Mouse (Mus musculus): ENCODE measurements around the gene Apof. TPM values are rescaled to one million over a fixed set of nuclear protein-coding genes. Genes with fewer than 3 reads are reported as not detected.

Apof gene
- polyA plus RNA-seq, 1 experiment = not detected

DNA sequence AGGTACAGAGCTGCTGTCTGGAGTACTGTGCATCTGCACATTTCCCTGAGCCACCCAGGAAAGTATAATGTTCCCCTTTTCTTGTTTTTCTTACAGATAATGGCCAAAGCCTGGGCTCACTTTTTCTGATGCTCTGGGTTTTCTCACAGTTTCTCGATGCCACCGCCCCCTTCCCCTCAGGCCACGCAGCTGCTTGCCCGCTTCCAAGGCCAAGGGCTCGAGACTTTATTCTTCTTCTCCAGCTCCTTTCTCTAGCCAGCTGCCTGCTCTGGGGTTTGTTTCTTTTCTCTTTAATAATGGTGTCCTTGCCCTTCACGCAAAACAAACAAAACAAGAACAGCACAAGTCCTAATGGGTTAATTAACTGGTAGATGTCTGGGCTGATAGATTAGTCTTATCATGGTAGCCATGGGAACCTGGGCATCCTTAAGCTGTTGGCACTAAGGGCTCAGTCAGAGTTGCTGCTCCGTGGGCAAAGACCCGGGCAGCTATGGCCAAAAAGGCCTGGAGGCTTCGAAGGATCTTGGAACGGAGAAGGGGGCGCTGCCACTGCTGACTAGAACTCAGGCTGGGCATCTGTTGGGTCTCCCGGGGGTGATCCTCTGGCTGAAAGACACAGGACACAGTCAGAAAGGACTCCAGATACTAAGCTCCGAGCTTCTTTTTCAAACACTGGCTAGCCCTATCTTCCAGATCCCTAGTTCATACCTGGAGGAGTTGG, 28.1 kb downstream of the Apof start:
- no peak overlapping the region for H3K27ac ChIP-seq (ENCODE audit: insufficient read depth, low read length)
- H3K4me3 ChIP-seq (ENCODE audit: insufficient read depth, low read length) = no peak overlapping the region
- TF ChIP-seq CTCF (IDR thresholded peaks at IDR 0.05; ENCODE audit: borderline replicate concordance, insufficient read depth, low read length) = no peak
- no peaks in the 10 kb centered on the region for H3K4me1 ChIP-seq (ENCODE audit: control insufficient read depth, insufficient read depth, low read length)

DNA sequence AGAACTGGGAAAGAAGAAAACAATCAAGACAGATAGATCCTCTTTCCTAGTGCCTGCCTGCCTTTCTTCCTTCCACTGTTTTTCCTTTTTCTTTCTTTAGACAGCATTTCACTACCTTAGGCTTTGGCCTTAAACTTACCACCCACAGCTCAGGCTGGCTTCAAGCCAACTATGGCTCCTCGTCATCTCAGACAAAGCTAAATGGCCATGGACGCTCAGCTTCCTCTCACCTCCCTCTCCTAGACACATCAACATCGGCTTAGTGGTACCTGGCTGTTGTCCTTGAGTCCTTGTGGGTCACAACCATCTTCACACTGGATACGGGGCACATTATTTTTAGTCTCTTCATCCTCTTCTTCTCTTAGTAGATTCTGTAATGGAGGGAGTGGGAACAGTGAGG, 28.8 kb downstream of the Apof start:
- Histone ChIP-seq H3K27ac (ENCODE audit: insufficient read depth, low read length) (no peak overlapping the region), H3K4me1 (ENCODE audit: control insufficient read depth, insufficient read depth, low read length) (peaks cover 1% of the 10 kb centered on the region; the same call in 1 of the 2 replicates), H3K4me3 (ENCODE audit: insufficient read depth, low read length) (no peak overlapping the region)
- no peak for TF ChIP-seq CTCF (IDR thresholded peaks at IDR 0.05; ENCODE audit: borderline replicate concordance, insufficient read depth, low read length)

GRCm38 (mm10) chr10:128297622-128298021, 29.2 kb downstream of the Apof start:
- H3K27ac ChIP-seq (ENCODE audit: insufficient read depth, low read length) = no peak overlapping the region

DNA sequence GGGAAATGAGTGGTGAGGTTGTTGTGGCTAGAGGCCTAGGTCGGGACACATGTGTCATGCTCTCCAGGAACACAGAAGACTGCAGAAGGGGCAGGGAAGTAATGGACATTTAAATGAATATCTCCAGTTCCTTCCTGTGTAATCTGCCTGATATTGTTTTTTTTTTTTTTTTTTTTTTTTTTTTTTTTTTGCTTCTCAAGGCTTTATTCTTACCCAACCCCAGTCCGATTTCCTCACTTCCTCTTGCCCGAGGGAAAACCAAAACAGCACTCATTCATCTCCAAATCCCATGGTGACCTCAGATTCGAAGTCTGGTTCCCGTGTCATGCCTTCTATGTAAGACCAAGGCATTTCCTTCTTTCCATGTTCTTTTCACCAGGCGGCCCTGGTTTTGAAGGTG, 29.8 kb downstream of the Apof start:
- Histone ChIP-seq H3K27ac (ENCODE audit: insufficient read depth, low read length) (no peak overlapping the region), H3K4me1 (ENCODE audit: control insufficient read depth, insufficient read depth, low read length) (peaks cover 3% of the 10 kb centered on the region; the same call in 1 of the 2 replicates)
- TF ChIP-seq CTCF (IDR thresholded peaks at IDR 0.05; ENCODE audit: borderline replicate concordance, insufficient read depth, low read length) = no peak
- no peak for TF ChIP-seq POLR2A (IDR thresholded peaks at IDR 0.05; ENCODE audit: low read depth, low read length)

More at GRCm38 (mm10) chr10:128297622-128298021, 29.2 kb downstream of the Apof start:
- TF ChIP-seq POLR2A (IDR thresholded peaks at IDR 0.05; ENCODE audit: low read depth, low read length) = no peak
- no peak for TF ChIP-seq CTCF (IDR thresholded peaks at IDR 0.05; ENCODE audit: borderline replicate concordance, insufficient read depth, low read length)
- Histone ChIP-seq H3K4me3 (ENCODE audit: insufficient read depth, low read length) (no peak overlapping the region), H3K4me1 (ENCODE audit: control insufficient read depth, insufficient read depth, low read length) (peaks cover 3% of the 10 kb centered on the region; the same call in 1 of the 2 replicates)

GRCm38 (mm10) chr10:128298702-128299171, 30.3 kb downstream of the Apof start, which contains the start of gene Il23a:
Gene Il23a (minus strand): TSS chr10:128298752.
- H3K4me3 ChIP-seq (ENCODE audit: insufficient read depth, low read length) = no peak within 1 kb of the TSS
- no peak for TF ChIP-seq POLR2A (IDR thresholded peaks at IDR 0.05; ENCODE audit: low read depth, low read length)
- TF ChIP-seq CTCF (IDR thresholded peaks at IDR 0.05; ENCODE audit: borderline replicate concordance, insufficient read depth, low read length) = no peak
- no peak within 1 kb of the TSS for H3K27ac ChIP-seq (ENCODE audit: insufficient read depth, low read length)
- peaks cover 3% of the 10 kb centered on the region for H3K4me1 ChIP-seq (ENCODE audit: control insufficient read depth, insufficient read depth, low read length)

More for the DNA sequence above, 29.8 kb downstream of the Apof start:
- no peak overlapping the region for H3K4me3 ChIP-seq (ENCODE audit: insufficient read depth, low read length)

DNA sequence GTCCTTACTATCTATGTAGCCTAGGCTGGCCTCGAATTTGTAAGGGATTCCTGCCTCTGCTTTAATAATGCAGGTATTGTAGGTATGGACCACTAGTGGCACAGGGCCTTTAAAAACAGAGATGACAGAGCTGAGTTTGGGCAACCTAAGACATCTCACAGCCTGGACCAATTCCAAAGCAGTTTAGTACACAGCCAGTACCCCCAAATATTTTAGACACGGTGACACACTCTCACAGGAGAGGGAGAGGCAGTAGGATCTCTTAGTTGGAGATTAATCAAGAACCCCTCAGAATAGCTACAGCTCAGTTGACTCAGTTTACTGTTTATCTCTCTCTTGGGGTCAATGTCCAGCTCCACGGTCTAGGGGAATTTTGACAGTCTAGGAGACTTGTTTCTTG, 33.9 kb downstream of the Apof start:
- Histone ChIP-seq H3K27ac (ENCODE audit: insufficient read depth, low read length) (peak overlapping the region; percentile 91), H3K4me1 (ENCODE audit: control insufficient read depth, insufficient read depth, low read length) (peaks cover 6% of the 10 kb centered on the region), H3K4me3 (ENCODE audit: insufficient read depth, low read length) (peak overlapping the region; percentile 71)
- TF ChIP-seq POLR2A (IDR thresholded peaks at IDR 0.05; ENCODE audit: low read depth, low read length) (no peak), CTCF (IDR thresholded peaks at IDR 0.05; ENCODE audit: borderline replicate concordance, insufficient read depth, low read length) (no peak)

- Histone ChIP-seq H3K4me3 (ENCODE audit: insufficient read depth, low read length) (peak overlapping the region; percentile 71), H3K4me1 (ENCODE audit: control insufficient read depth, insufficient read depth, low read length) (peaks cover 6% of the 10 kb centered on the region), H3K27ac (ENCODE audit: insufficient read depth, low read length) (peak overlapping the region; percentile 91)
- TF ChIP-seq CTCF (IDR thresholded peaks at IDR 0.05; ENCODE audit: borderline replicate concordance, insufficient read depth, low read length) = no peak
- TF ChIP-seq POLR2A (IDR thresholded peaks at IDR 0.05; ENCODE audit: low read depth, low read length) = no peak
Measured at GRCm38 (mm10) chr10:128302785-128303125, 34.3 kb downstream of the Apof start.

DNA sequence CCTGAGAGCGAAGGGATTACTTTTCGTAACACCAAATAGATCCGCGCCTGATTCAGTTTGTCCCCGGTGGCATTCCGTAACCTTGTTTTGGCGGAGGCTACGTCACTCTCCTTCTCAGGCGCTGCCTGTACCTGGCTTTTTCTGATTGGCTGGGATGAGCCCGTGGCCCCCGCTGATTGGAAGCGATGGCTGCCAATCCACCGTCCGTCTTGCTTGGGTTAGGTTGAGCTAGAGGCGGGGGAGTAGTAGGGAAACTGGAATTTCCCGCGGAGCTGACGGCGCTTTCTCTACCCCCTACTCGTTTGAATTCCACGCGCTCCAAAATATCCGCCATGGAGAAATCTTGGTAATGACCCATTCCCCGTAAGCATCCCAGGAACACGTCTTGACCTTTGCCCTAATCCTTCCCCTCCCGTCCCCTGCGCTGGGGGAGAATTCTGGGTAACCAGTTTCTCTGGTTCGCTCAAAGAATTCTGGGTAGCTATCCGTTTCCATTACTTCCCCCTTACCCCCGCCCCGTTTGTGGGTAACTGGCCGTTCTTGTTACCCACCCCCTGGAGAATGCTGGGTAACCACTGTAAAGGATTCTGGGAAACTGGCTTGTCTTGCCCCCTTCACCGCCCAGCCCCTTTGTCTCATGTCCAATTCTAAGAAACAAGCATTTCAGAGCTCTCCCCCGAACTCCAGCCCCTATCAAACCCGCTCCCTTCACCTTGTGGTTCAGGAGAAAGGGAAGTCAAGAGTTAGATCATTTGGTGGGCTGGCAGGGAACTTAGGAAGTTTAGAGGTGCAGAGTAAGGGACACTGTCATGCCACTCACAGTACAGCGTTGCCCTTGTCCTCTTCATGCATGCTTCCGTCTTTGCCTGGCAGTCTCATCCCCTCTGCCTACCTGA, 34.9 kb downstream of the Apof start, which contains the start of gene Pan2:
Pan2 (plus strand) TSS at position 210 of the 896 bp plus-strand sequence.
- Histone ChIP-seq H3K4me1 (ENCODE audit: control insufficient read depth, insufficient read depth, low read length) (peaks cover 6% of the 10 kb centered on the region), H3K4me3 (ENCODE audit: insufficient read depth, low read length) (peak within 1 kb of the TSS; percentile 71), H3K27ac (ENCODE audit: insufficient read depth, low read length) (peak within 1 kb of the TSS; percentile 94)
- TF ChIP-seq POLR2A (IDR thresholded peaks at IDR 0.05; ENCODE audit: low read depth, low read length) (peak; percentile 63), CTCF (IDR thresholded peaks at IDR 0.05; ENCODE audit: borderline replicate concordance, insufficient read depth, low read length) (no peak)

DNA sequence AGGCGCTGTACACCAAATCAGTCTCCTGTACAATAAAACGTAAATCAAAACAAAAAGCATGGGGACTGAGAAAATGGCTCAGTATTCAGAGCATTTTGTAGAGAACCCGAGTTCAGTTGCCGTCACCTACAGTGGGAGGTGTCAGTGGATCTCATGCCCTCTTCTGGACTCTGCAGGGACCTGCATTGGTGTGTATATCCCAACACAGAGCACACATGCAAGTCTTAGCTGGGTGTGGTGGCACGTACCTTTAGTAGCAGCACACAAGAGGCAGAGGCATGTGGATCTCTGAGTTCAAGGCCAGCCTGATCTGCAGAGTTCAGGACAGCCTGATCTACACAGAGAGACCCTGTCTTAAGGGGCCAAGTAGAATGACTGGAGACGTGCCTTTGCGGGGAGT, 41.2 kb downstream of the Apof start:
- no peak overlapping the region for H3K27ac ChIP-seq (ENCODE audit: insufficient read depth, low read length)
- no peak overlapping the region for H3K4me3 ChIP-seq (ENCODE audit: insufficient read depth, low read length)
- H3K4me1 ChIP-seq (ENCODE audit: control insufficient read depth, insufficient read depth, low read length) = no peaks in the 10 kb centered on the region
- TF ChIP-seq CTCF (IDR thresholded peaks at IDR 0.05; ENCODE audit: borderline replicate concordance, insufficient read depth, low read length) = no peak
- TF ChIP-seq POLR2A (IDR thresholded peaks at IDR 0.05; ENCODE audit: low read depth, low read length) = no peak

All from embryonic fibroblast, embryonic 13.5 days (primary cell).